Mouse (Mus musculus): ENCODE data around the gene Sgcg. TPM values are rescaled to one million over a fixed set of nuclear protein-coding genes. Genes with fewer than 3 reads are reported as not detected.

Gene Sgcg
- polyA plus RNA-seq, 1 experiment = 60.1 TPM

GRCm38 (mm10) chr14:61229763-61230162 is 28.5 kb downstream of the Sgcg start:
- Histone ChIP-seq H3K36me3 (ENCODE audit: control insufficient read depth, insufficient read depth) (peaks cover 17% of the 10 kb centered on the region), H3K4me3 (no peak overlapping the region), H3ac (ENCODE audit: control insufficient read depth, insufficient read length) (no peak overlapping the region), H3K4me2 (ENCODE audit: low read depth) (no peak overlapping the region), H3K79me2 (ENCODE audit: control insufficient read depth, insufficient read depth) (no peaks in the 10 kb centered on the region), H3K27me3 (ENCODE audit: control insufficient read depth, insufficient read depth, insufficient read length) (no peaks in the 10 kb centered on the region)
- TF ChIP-seq TCF12 (IDR thresholded peaks at IDR 0.05; ENCODE audit: insufficient read depth, poor library complexity, severe bottlenecking) (no peak), E2F4 (IDR thresholded peaks at IDR 0.05; ENCODE audit: insufficient read depth) (no peak), POLR2A (IDR thresholded peaks at IDR 0.05; ENCODE audit: insufficient read length, low read depth) (no peak), TCF3 (IDR thresholded peaks at IDR 0.05; ENCODE audit: insufficient read length, low read depth) (no peak), MAX (IDR thresholded peaks at IDR 0.05; ENCODE audit: low read depth) (no peak), REST (IDR thresholded peaks at IDR 0.05; ENCODE audit: insufficient read depth, insufficient read length) (no peak), SRF (IDR thresholded peaks at IDR 0.05; ENCODE audit: control insufficient read depth, insufficient read length, low read depth) (no peak), POLR2AphosphoS2 (IDR thresholded peaks at IDR 0.05; ENCODE audit: insufficient read length, low read depth) (no peak), USF1 (IDR thresholded peaks at IDR 0.05; ENCODE audit: low read depth) (no peak), MYOD1 (IDR thresholded peaks at IDR 0.05; ENCODE audit: control insufficient read depth in 1 of 3, insufficient read length in 2 of 3, low read depth in 2 of 3) (no peak), CEBPB (IDR thresholded peaks at IDR 0.05; ENCODE audit: insufficient read depth, poor library complexity, severe bottlenecking) (no peak), MYOG (IDR thresholded peaks at IDR 0.05; ENCODE audit: control insufficient read depth in 1 of 3, insufficient read depth in 1 of 3, insufficient read length in 2 of 3, low read depth in 2 of 3) (no peak)

- no peak overlapping the region for H3K4me2 ChIP-seq (ENCODE audit: low read depth)
Measured at GRCm38 (mm10) chr14:61226151-61226550, 32.1 kb downstream of the Sgcg start.

GRCm38 (mm10) chr14:61224387-61225077 is 33.8 kb downstream of the Sgcg start:
- Histone ChIP-seq H3K36me3 (ENCODE audit: control insufficient read depth, insufficient read depth) (peaks cover 5% of the 10 kb centered on the region), H3K4me3 (no peak overlapping the region), H3K27me3 (ENCODE audit: control insufficient read depth, insufficient read depth, insufficient read length) (no peaks in the 10 kb centered on the region), H3ac (ENCODE audit: control insufficient read depth, insufficient read length) (no peak overlapping the region), H3K4me2 (ENCODE audit: low read depth) (no peak overlapping the region), H3K79me2 (ENCODE audit: control insufficient read depth, insufficient read depth) (no peaks in the 10 kb centered on the region)
- no peak for TF ChIP-seq TCF12 (IDR thresholded peaks at IDR 0.05; ENCODE audit: insufficient read depth, poor library complexity, severe bottlenecking)
- TF ChIP-seq MYOD1 (IDR thresholded peaks at IDR 0.05; ENCODE audit: control insufficient read depth in 1 of 3, insufficient read length in 2 of 3, low read depth in 2 of 3) = peak in 2 of 3 experiments; percentile 27 to 60

More at GRCm38 (mm10) chr14:61226151-61226550, 32.1 kb downstream of the Sgcg start:
- Histone ChIP-seq H3K27me3 (ENCODE audit: control insufficient read depth, insufficient read depth, insufficient read length) (no peaks in the 10 kb centered on the region), H3K79me2 (ENCODE audit: control insufficient read depth, insufficient read depth) (no peaks in the 10 kb centered on the region), H3ac (ENCODE audit: control insufficient read depth, insufficient read length) (no peak overlapping the region), H3K36me3 (ENCODE audit: control insufficient read depth, insufficient read depth) (peaks cover 12% of the 10 kb centered on the region), H3K4me3 (no peak overlapping the region)
- no peak for TF ChIP-seq TCF3 (IDR thresholded peaks at IDR 0.05; ENCODE audit: insufficient read length, low read depth)
- TF ChIP-seq E2F4 (IDR thresholded peaks at IDR 0.05; ENCODE audit: insufficient read depth) = no peak
- no peak for TF ChIP-seq USF1 (IDR thresholded peaks at IDR 0.05; ENCODE audit: low read depth)
- no peak for TF ChIP-seq POLR2AphosphoS2 (IDR thresholded peaks at IDR 0.05; ENCODE audit: insufficient read length, low read depth)
- no peak for TF ChIP-seq MAX (IDR thresholded peaks at IDR 0.05; ENCODE audit: low read depth)
- no peak for TF ChIP-seq POLR2A (IDR thresholded peaks at IDR 0.05; ENCODE audit: insufficient read length, low read depth)
- TF ChIP-seq REST (IDR thresholded peaks at IDR 0.05; ENCODE audit: insufficient read depth, insufficient read length) = no peak
- TF ChIP-seq TCF12 (IDR thresholded peaks at IDR 0.05; ENCODE audit: insufficient read depth, poor library complexity, severe bottlenecking) = no peak
- TF ChIP-seq MYOD1 (IDR thresholded peaks at IDR 0.05; ENCODE audit: control insufficient read depth in 1 of 3, insufficient read length in 2 of 3, low read depth in 2 of 3) = no peak
- TF ChIP-seq CEBPB (IDR thresholded peaks at IDR 0.05; ENCODE audit: insufficient read depth, poor library complexity, severe bottlenecking) = no peak
- TF ChIP-seq MYOG (IDR thresholded peaks at IDR 0.05; ENCODE audit: control insufficient read depth in 1 of 3, insufficient read depth in 1 of 3, insufficient read length in 2 of 3, low read depth in 2 of 3) = no peak

- H3K79me2 ChIP-seq (ENCODE audit: control insufficient read depth, insufficient read depth) = no peaks in the 10 kb centered on the region
- no peak overlapping the region for H3ac ChIP-seq (ENCODE audit: control insufficient read depth, insufficient read length)
- peaks cover 5% of the 10 kb centered on the region for H3K36me3 ChIP-seq (ENCODE audit: control insufficient read depth, insufficient read depth)
- no peak overlapping the region for H3K4me3 ChIP-seq
- no peak for TF ChIP-seq E2F4 (IDR thresholded peaks at IDR 0.05; ENCODE audit: insufficient read depth)
- peak; percentile 15 for TF ChIP-seq POLR2AphosphoS2 (IDR thresholded peaks at IDR 0.05; ENCODE audit: insufficient read length, low read depth)
- TF ChIP-seq REST (IDR thresholded peaks at IDR 0.05; ENCODE audit: insufficient read depth, insufficient read length) = no peak
- peak in 2 of 3 experiments; percentile 40 to 62 for TF ChIP-seq MYOG (IDR thresholded peaks at IDR 0.05; ENCODE audit: control insufficient read depth in 1 of 3, insufficient read depth in 1 of 3, insufficient read length in 2 of 3, low read depth in 2 of 3)
- no peak for TF ChIP-seq TCF3 (IDR thresholded peaks at IDR 0.05; ENCODE audit: insufficient read length, low read depth)
- TF ChIP-seq MAX (IDR thresholded peaks at IDR 0.05; ENCODE audit: low read depth) = no peak
- TF ChIP-seq POLR2A (IDR thresholded peaks at IDR 0.05; ENCODE audit: insufficient read length, low read depth) = no peak
- TF ChIP-seq SRF (IDR thresholded peaks at IDR 0.05; ENCODE audit: control insufficient read depth, insufficient read length, low read depth) = no peak
- TF ChIP-seq USF1 (IDR thresholded peaks at IDR 0.05; ENCODE audit: low read depth) = no peak
- peak in 2 of 3 experiments; percentile 42 to 55 for TF ChIP-seq MYOD1 (IDR thresholded peaks at IDR 0.05; ENCODE audit: control insufficient read depth in 1 of 3, insufficient read length in 2 of 3, low read depth in 2 of 3)
- TF ChIP-seq TCF12 (IDR thresholded peaks at IDR 0.05; ENCODE audit: insufficient read depth, poor library complexity, severe bottlenecking) = no peak
- no peak overlapping the region for H3K4me2 ChIP-seq (ENCODE audit: low read depth)
- H3K27me3 ChIP-seq (ENCODE audit: control insufficient read depth, insufficient read depth, insufficient read length) = no peaks in the 10 kb centered on the region
Measured at GRCm38 (mm10) chr14:61223740-61224139, 34.5 kb downstream of the Sgcg start.

All from myocyte (in vitro differentiated cells).